Mouse (Mus musculus) small intestine, adult 2 months (tissue): Measurements from ENCODE around the gene Sbf1. TPM values are rescaled to one million over a fixed set of nuclear protein-coding genes. Genes with fewer than 3 reads are reported as not detected.

ENCODE experiments used
- H3K27ac ChIP-seq: fragments of 200-500 bp; 2 replicates; pipeline ENCODE4 v1.5.1; 2012; ENCODE audit warnings: low read depth, low read length, control low read depth, inconsistent platforms; ENCODE audit not compliant: insufficient read depth
- H3K27me3 ChIP-seq: fragments of 200-500 bp; 2 replicates; pipeline ENCODE4 v1.6.1; 2012; ENCODE audit warnings: mild to moderate bottlenecking, moderate library complexity, low read length, inconsistent platforms; ENCODE audit not compliant: control insufficient read depth, insufficient read depth
- H3K36me3 ChIP-seq: fragments of 200-500 bp; 2 replicates; pipeline ENCODE4 v1.6.1; 2012; ENCODE audit warnings: mild to moderate bottlenecking, low read length, control low read depth, inconsistent platforms; ENCODE audit not compliant: control insufficient read depth, insufficient read depth
- H3K4me1 ChIP-seq: fragments of 200-500 bp; 2 replicates; pipeline ENCODE4 v1.6.1; 2012; ENCODE audit warnings: low read length, inconsistent platforms, mixed read lengths; ENCODE audit not compliant: control insufficient read depth, insufficient read depth, insufficient read length
- H3K4me3 ChIP-seq: fragments of 200-500 bp; 2 replicates; pipeline ENCODE4 v1.5.1; 2012; ENCODE audit warnings: low read depth, mild to moderate bottlenecking, control low read depth, inconsistent platforms, low read length, moderate library complexity
- CTCF ChIP-seq: fragments of 200-500 bp; IDR thresholded peaks from 2 replicates; pipeline ENCODE4 v1.5.1; 2012; ENCODE audit warnings: low read depth, mild to moderate bottlenecking, control low read depth, inconsistent platforms, low read length, moderate library complexity, mixed read lengths; ENCODE audit not compliant: insufficient replicate concordance, insufficient read length; ENCODE audit errors: extremely low read depth
- POLR2A ChIP-seq: fragments of 200-500 bp; IDR thresholded peaks from 2 replicates; pipeline ENCODE4 v1.6.1; 2012; ENCODE audit warnings: low read depth, mild to moderate bottlenecking, control low read depth, inconsistent platforms, low read length, moderate library complexity
- WGBS: fragments of 180-500 bp; shearing (Covaris S2); methylation state at CpG from one replicate; pipeline ENCODE4 v1.1.7; 2018; 5-methylcytosine and 5-hydroxymethylcytosine counted together
- polyA plus RNA-seq: library from polyadenylated mRNA; depleted of rRNA; stranded (reverse); fragments of >200 nt; gene quantifications from 2 replicates; pipeline ENCODE4 v1.2.3, GENCODE M21; 2012

The Sbf1 gene
- polyA plus RNA-seq, 1 experiment = 189 TPM

- no peaks in the 10 kb centered on the region for H3K27me3 ChIP-seq
- WGBS = 69% methylated on average over 3 of the region's 3 CpGs
- TF ChIP-seq POLR2A (no peak), CTCF (no peak)
- no peak overlapping the region for H3K27ac ChIP-seq
- peaks cover under 1% of the 10 kb centered on the region for H3K4me1 ChIP-seq
- peaks cover 70% of the 10 kb centered on the region for H3K36me3 ChIP-seq
- no peak overlapping the region for H3K4me3 ChIP-seq
Observed at GRCm38 (mm10) chr15:89291521-89291920, 23.6 kb downstream of the Sbf1 start.

DNA sequence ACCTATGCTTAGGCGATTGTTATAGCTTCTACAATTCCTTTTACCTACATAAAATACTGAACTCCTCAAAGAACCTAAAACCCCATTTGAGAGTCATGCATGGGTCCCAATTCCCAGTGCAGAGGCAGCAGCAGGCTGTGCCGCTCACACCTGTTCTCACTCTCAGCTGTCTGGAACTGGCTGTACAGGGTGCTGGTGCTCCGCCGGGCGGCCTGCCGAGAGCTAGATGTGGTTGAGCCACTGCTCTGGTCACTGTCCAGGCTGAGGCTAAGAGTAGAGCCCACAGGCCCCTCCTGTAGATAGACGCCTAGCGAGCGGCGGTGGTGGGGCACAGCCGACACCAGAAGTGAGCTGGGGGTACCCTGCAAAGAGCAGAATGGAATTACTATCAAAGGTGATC is 25.7 kb downstream of the Sbf1 start:
- 94% methylated on average over 11 of the region's 11 CpGs for WGBS
- Histone ChIP-seq H3K4me3 (no peak overlapping the region), H3K27ac (no peak overlapping the region), H3K27me3 (no peaks in the 10 kb centered on the region), H3K4me1 (no peaks in the 10 kb centered on the region; the same call in 1 of the 2 replicates), H3K36me3 (peaks cover 60% of the 10 kb centered on the region)
- TF ChIP-seq POLR2A (no peak), CTCF (no peak)

- WGBS = 83% methylated on average over 23 of the region's 23 CpGs
- peaks cover 53% of the 10 kb centered on the region for H3K36me3 ChIP-seq
- no peak for TF ChIP-seq POLR2A
- TF ChIP-seq CTCF = no peak
Observed at GRCm38 (mm10) chr15:89288227-89288767, 26.8 kb downstream of the Sbf1 start.

DNA sequence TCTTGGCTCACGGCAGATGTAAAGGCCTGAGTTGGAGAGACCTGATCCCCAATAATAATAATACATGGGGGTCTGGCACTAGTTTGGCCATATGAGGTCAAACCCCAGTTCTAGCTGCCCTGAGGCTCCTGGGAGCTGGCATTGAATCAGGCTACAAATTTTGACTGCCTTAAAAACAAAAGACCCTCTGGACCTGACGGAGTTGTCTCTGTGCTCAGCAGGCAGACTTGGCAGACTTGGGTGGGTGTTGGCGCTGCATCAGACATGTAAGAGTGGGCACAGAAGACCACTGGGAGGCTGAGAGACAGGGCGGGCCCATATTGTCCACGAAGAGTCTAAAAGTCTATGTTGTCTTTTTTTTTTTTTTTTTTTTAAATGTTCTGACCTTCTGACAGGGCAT is 28.5 kb downstream of the Sbf1 start:
- Histone ChIP-seq H3K27me3 (no peaks in the 10 kb centered on the region), H3K27ac (no peak overlapping the region), H3K4me3 (no peak overlapping the region), H3K4me1 (no peaks in the 10 kb centered on the region), H3K36me3 (peaks cover 49% of the 10 kb centered on the region)
- no peak for TF ChIP-seq POLR2A
- no peak for TF ChIP-seq CTCF
- 81% methylated on average over 5 of the region's 5 CpGs for WGBS

More at GRCm38 (mm10) chr15:89288227-89288767, 26.8 kb downstream of the Sbf1 start:
- Histone ChIP-seq H3K27ac (no peak overlapping the region), H3K4me3 (no peak overlapping the region), H3K27me3 (no peaks in the 10 kb centered on the region), H3K4me1 (no peaks in the 10 kb centered on the region)

DNA sequence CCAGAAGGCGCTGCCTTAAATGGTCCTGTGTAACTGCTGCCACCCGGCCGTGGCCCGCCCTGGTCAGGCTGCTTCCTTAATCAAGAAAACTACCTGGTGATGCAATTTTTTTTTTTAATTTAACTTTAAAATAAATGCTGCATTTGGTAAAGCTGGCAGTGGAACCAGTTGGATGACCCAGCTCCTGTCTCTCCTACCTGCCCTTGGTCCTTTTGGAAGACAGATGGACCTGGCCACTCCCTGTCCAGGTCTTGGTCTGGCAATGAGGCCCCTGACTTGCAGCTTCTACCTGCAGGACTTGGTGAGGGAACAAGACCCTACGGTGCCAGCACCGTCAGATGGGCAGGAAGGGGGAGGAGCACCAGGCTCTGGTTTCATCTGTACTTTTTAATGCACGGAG is 29.0 kb downstream of the Sbf1 start:
- TF ChIP-seq POLR2A (no peak), CTCF (no peak)
- Histone ChIP-seq H3K4me3 (no peak overlapping the region), H3K27me3 (no peaks in the 10 kb centered on the region), H3K4me1 (no peaks in the 10 kb centered on the region), H3K27ac (no peak overlapping the region), H3K36me3 (peaks cover 49% of the 10 kb centered on the region)
- WGBS = 69% methylated on average over 7 of the region's 7 CpGs

DNA sequence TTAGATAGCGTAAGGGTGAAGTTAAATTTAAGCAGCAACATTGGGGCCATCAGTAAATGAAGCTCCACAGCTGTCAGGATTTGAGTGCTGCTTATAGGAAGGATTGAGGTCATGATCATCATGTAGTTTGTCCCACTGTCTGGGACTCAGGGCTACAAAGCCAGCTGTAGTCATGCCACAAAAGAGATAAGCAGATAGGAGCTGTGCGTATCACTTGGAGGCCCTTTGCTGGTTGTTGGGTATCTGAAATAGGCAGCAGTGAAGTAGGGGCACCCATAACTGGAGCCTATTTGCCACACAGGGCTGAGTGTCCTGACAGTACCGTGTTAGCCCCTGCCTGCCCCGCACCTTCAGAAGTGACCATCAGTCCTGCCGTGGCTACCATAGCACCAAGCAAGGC is 29.6 kb downstream of the Sbf1 start:
- 93% methylated on average over 5 of the region's 5 CpGs for WGBS
- no peaks in the 10 kb centered on the region for H3K27me3 ChIP-seq
- H3K27ac ChIP-seq = no peak overlapping the region
- H3K4me1 ChIP-seq = no peaks in the 10 kb centered on the region
- no peak for TF ChIP-seq CTCF
- H3K36me3 ChIP-seq = peaks cover 45% of the 10 kb centered on the region
- H3K4me3 ChIP-seq = no peak overlapping the region

- H3K4me3 ChIP-seq = no peak overlapping the region
- peaks cover 48% of the 10 kb centered on the region for H3K36me3 ChIP-seq
- no peak for TF ChIP-seq POLR2A
- TF ChIP-seq CTCF = no peak
- H3K4me1 ChIP-seq = no peaks in the 10 kb centered on the region
- H3K27me3 ChIP-seq = no peaks in the 10 kb centered on the region
- H3K27ac ChIP-seq = no peak overlapping the region
Observed at GRCm38 (mm10) chr15:89285004-89285403, 30.1 kb downstream of the Sbf1 start.
